Mouse (Mus musculus): Measurements from ENCODE around the gene Pced1a. TPM values are rescaled to one million over a fixed set of nuclear protein-coding genes. Genes with fewer than 3 reads are reported as not detected.

Pced1a gene
- total RNA-seq, 1 experiment from 2014 or later: 12.5 TPM

Other genes starting within 250 kb of the Pced1a start
- gene Snrpb, start 245.3 kb downstream of the Pced1a start, total RNA-seq (2017): 135 and 198 TPM in 2 replicates
- not detected in 2 replicates for gene Tmc2, start 229.5 kb downstream of the Pced1a start, total RNA-seq (2017)
- gene Nop56, start 150.3 kb downstream of the Pced1a start, total RNA-seq (2017): 416 and 547 TPM in 2 replicates
- gene Idh3b, start 140.2 kb downstream of the Pced1a start, total RNA-seq (2017): 98.3 and 145 TPM in 2 replicates
- not detected in 2 replicates for gene Ebf4, start 129.5 kb downstream of the Pced1a start, total RNA-seq (2017)
- 0.94 and 6.9 TPM in 2 replicates for gene Cpxm1, start 27.1 kb downstream of the Pced1a start, total RNA-seq (2017)
- gene Gm28372, start 19.5 kb downstream of the Pced1a start, total RNA-seq (2017): not detected in 2 replicates
- not detected in 2 replicates for gene 1700020A23Rik, start 19.4 kb downstream of the Pced1a start, total RNA-seq (2017)
- not detected in 2 replicates for gene Tmem239, start 18.2 kb downstream of the Pced1a start, total RNA-seq (2017)
- 127 and 142 TPM in 2 replicates for gene Vps16, start 362 bp downstream of the Pced1a start, total RNA-seq (2017)
- gene Ptpra, start 25.6 kb upstream of the Pced1a start, total RNA-seq (2017): 155 and 171 TPM in 2 replicates
- gene Mrps26, start 139.0 kb upstream of the Pced1a start, total RNA-seq (2017): 34.9 and 37.2 TPM in 2 replicates
- gene Oxt, start 151.5 kb upstream of the Pced1a start, total RNA-seq (2017): not detected in 2 replicates
- not detected in 2 replicates for gene Avp, start 157.9 kb upstream of the Pced1a start, total RNA-seq (2017)
- 17.7 and 20.2 TPM in 2 replicates for gene Fastkd5, start 205.3 kb upstream of the Pced1a start, total RNA-seq (2017)
- 6.3 and 9.4 TPM in 2 replicates for gene Ubox5, start 205.3 kb upstream of the Pced1a start, total RNA-seq (2017)
- gene Lzts3, start 218.1 kb upstream of the Pced1a start, total RNA-seq (2017): 0.44 and 0.45 TPM in 2 replicates
- 97.6 and 97.7 TPM in 2 replicates for gene Ddrgk1, start 240.0 kb upstream of the Pced1a start, total RNA-seq (2017)
- gene Itpa, start 242.9 kb upstream of the Pced1a start, total RNA-seq (2017): 55.2 and 57.7 TPM in 2 replicates

All from hematopoietic stem cell, adult 5-6 weeks (primary cell).